In the genomic region with DNA sequence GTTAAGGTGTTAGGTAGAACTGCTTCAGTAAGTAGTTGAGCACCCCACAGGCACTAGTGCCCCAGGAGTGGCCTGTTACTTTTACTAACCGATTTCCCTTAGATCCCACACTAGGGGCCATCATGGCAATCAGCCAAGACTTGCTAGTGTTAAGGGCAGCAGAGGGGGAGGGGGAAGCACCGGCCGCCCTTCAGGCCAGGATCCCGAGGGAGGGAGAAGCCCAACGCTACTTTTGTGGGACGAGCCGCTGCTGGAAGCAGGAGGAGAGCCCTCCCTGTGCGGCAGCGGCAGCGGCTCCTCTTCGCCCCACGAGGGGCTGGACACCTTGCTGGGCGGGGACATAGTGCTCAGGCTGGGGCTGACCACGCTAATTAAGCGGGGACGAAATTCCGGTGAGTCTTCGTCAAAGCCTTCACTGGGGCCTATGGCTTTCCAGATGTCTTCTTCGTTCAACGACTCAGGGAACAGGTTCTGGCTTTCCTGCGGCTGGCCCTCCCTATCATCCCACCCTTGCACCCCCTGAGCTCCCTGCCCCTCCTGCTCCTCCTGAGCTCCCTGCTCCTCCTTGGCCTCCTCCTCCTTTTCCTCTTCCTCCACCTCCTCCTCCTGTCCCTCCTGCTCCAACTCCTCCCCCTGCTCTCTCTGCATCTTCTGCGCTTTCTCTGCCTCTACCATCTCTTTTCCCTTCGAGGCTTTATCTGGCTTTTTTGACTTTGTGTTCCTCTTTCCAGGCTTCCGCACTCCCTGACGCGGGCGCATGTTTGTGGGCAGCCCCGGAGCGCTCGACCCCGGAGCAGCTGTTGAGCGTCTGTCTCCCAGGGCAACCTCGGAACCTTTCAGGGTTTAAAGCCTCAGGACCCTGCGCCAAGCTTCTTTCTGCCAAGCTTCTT, we compare ENCODE assay signal across 8 mouse cellular contexts. TPM values are rescaled to one million over a fixed set of nuclear protein-coding genes. Genes with fewer than 3 reads are reported as not detected.
A peak's percentile ranks its signal among the peaks of the same experiment; 100 is the strongest.
DNase-seq lines count a peak whose midpoint lies in the region; ATAC-seq and TF ChIP-seq lines count a peak whose summit lies in the region.

Gene Erich6, minus strand, starts transcription at position 802 of the 890 bp plus-strand sequence.

- no peak within 1 kb of the TSS for H3K27ac ChIP-seq in cortical plate, adult 2 months (ENCODE audit: insufficient read depth, low read length)
- H3K27ac ChIP-seq in heart, adult 2 months, result no peak within 1 kb of the TSS
- H3K27ac ChIP-seq in kidney, embryonic 14.5 days (ENCODE audit: low read depth, low read length), result no peak within 1 kb of the TSS
- no peak within 1 kb of the TSS for H3K27ac ChIP-seq in liver, embryonic 14.5 days

- H3K9ac ChIP-seq in heart, adult 2 months (ENCODE audit: low read depth, low read length), result no peak within 1 kb of the TSS
- peak within 1 kb of the TSS; percentile 40 for H3K9ac ChIP-seq in kidney, embryonic 14.5 days (ENCODE audit: low read depth, low read length)
- peak within 1 kb of the TSS; percentile 31; the same call in 1 of the 2 replicates for H3K9ac ChIP-seq in liver, embryonic 14.5 days (replicated peaks)

- H3K4me1 ChIP-seq in cortical plate, adult 2 months (ENCODE audit: control insufficient read depth, insufficient read depth, low read length), result peaks cover 2% of the 10 kb centered on the region; the same call in 1 of the 2 replicates
- no peaks in the 10 kb centered on the region; the same call in 1 of the 2 replicates for H3K4me1 ChIP-seq in heart, adult 2 months (ENCODE audit: control insufficient read depth, insufficient read depth, low read length)
- no peaks in the 10 kb centered on the region for H3K4me1 ChIP-seq in kidney, embryonic 14.5 days (ENCODE audit: control insufficient read depth, insufficient read depth, low read length)
- H3K4me1 ChIP-seq in liver, embryonic 14.5 days (replicated peaks; ENCODE audit: control insufficient read depth in 2 of 2, insufficient read depth in 2 of 2, low read length in 1 of 2), result peaks cover 0 to 3% of the 10 kb centered on the region in 2 experiments; a peak in 1 of 4 replicates

- TF ChIP-seq POLR2A in cortical plate, adult 2 months (IDR thresholded peaks at IDR 0.05; ENCODE audit: extremely low read depth, insufficient read depth, low read length), result no peak
- no peak for TF ChIP-seq POLR2A in heart, adult 2 months (IDR thresholded peaks at IDR 0.05; ENCODE audit: insufficient read depth, low read depth, low read length)

- H3K9me3 ChIP-seq in kidney, embryonic 14.5 days (ENCODE audit: control insufficient read depth, low read length), result peaks cover 3% of the 10 kb centered on the region; the same call in 1 of the 2 replicates
- H3K9me3 ChIP-seq in liver, embryonic 14.5 days (ENCODE audit: control insufficient read depth, low read length), result no peaks in the 10 kb centered on the region

- no peak for TF ChIP-seq CTCF in cortical plate, adult 2 months (IDR thresholded peaks at IDR 0.05; ENCODE audit: extremely low read depth, insufficient read depth, low read length)
- TF ChIP-seq CTCF in heart, adult 2 months (IDR thresholded peaks at IDR 0.05), result no peak
- TF ChIP-seq CTCF in liver, embryonic 14.5 days (IDR thresholded peaks at IDR 0.05; ENCODE audit: low read depth), result no peak

- no peaks in the 10 kb centered on the region for H3K27me3 ChIP-seq in heart, adult 2 months (ENCODE audit: control insufficient read depth, insufficient read depth, low read length)
- H3K27me3 ChIP-seq in kidney, embryonic 14.5 days (ENCODE audit: control insufficient read depth, insufficient read depth, low read length), result no peaks in the 10 kb centered on the region
- H3K27me3 ChIP-seq in liver, embryonic 14.5 days (ENCODE audit: control insufficient read depth, insufficient read depth, low read length), result no peaks in the 10 kb centered on the region

- DNase-seq in layer of hippocampus, adult 11-12 months (ENCODE audit: low spot score), result peak; percentile 8
- DNase-seq in layer of hippocampus, adult 8-10 months (ENCODE audit: low spot score in 2 of 2), result no peak
- DNase-seq in heart, adult 2 months, result peak; percentile 32 to 37
- no peak for DNase-seq in liver, embryonic 14.5 days (ENCODE audit: low read depth in 3 of 3, low spot score in 3 of 3)
- peak; percentile 66 for DNase-seq in neural tube, embryonic 10.5 days (ENCODE audit: extremely low spot score, low spot score)
- peak; percentile 22 for DNase-seq in urinary bladder, postnatal 14 days (ENCODE audit: low spot score)

- H3K4me2 ChIP-seq in kidney, embryonic 14.5 days (replicated peaks; ENCODE audit: low read depth, low read length), result peak within 1 kb of the TSS; percentile 71
- H3K4me2 ChIP-seq in liver, embryonic 14.5 days (ENCODE audit: low read depth), result peak within 1 kb of the TSS; percentile 71

- peak within 1 kb of the TSS; percentile 66 for H3K4me3 ChIP-seq in cortical plate, adult 2 months (ENCODE audit: insufficient read depth, low read length)
- H3K4me3 ChIP-seq in heart, adult 2 months, result peak within 1 kb of the TSS; percentile 52
- peak within 1 kb of the TSS; percentile 41 for H3K4me3 ChIP-seq in kidney, embryonic 14.5 days (ENCODE audit: low read length)
- peak within 1 kb of the TSS; percentile 35 to 40 for H3K4me3 ChIP-seq in liver, embryonic 14.5 days (ENCODE audit: insufficient read depth in 1 of 2, low read depth in 2 of 2, low read length in 2 of 2)

- H3K36me3 ChIP-seq in heart, adult 2 months (ENCODE audit: control insufficient read depth, insufficient read depth, low read length), result no peaks in the 10 kb centered on the region
- no peaks in the 10 kb centered on the region for H3K36me3 ChIP-seq in kidney, embryonic 14.5 days (ENCODE audit: control insufficient read depth, insufficient read depth, low read length)
- H3K36me3 ChIP-seq in liver, embryonic 14.5 days (replicated peaks; ENCODE audit: control insufficient read depth, insufficient read depth, low read depth), result no peaks in the 10 kb centered on the region

- H3K79me2 ChIP-seq in heart, adult 2 months (replicated peaks; ENCODE audit: control insufficient read depth, insufficient read depth, low read length), result no peaks in the 10 kb centered on the region

- WGBS in heart, adult 2 months, result 2% methylated on average over 34 of the region's 34 CpGs
- WGBS in kidney, embryonic 14.5 days, result 1% methylated on average over 34 of the region's 34 CpGs
- under 1% methylated on average over 32 of the region's 34 CpGs for WGBS in liver, embryonic 14.5 days (ENCODE audit: insufficient replicate concordance)

- TF ChIP-seq EP300 in heart, adult 2 months (IDR thresholded peaks at IDR 0.05; ENCODE audit: insufficient read depth, low read depth, low read length), result no peak
- TF ChIP-seq EP300 in liver, embryonic 14.5 days (IDR thresholded peaks at IDR 0.05; ENCODE audit: low read depth), result no peak

- ATAC-seq in kidney, embryonic 14.5 days (ENCODE audit: low FRiP score, low TSS enrichment), result peak; percentile 94
- ATAC-seq in liver, embryonic 14.5 days (ENCODE audit: insufficient read depth), result no peak

- intact Hi-C loops in heart, adult 2 months (cut with DNase I), result loop anchor here (5.0 kb wide), 1 partner anchor 829 kb away; no protein-coding TSS in a partner anchor

RNA-seq across cellular contexts. Expression of gene Erich6, which starts in this region (rescaled TPM):
- 1 to 10 TPM in 2 of 4 experiments, under 1 TPM in 2; 0.69 to 2.2 (median 1.0) TPM for total RNA-seq in layer of hippocampus, adult 8-10 months (2022)
- 2.7 and 3.2 TPM in 2 replicates for polyA plus RNA-seq in cortical plate, adult 2 months (2012; rRNA removed)
- not detected for total RNA-seq in heart, adult 2 months (2021)
- 0.10 and 0.12 TPM in 2 replicates for polyA plus RNA-seq in heart, adult 2 months (2012; rRNA removed)
- polyA plus RNA-seq in kidney, embryonic 14.5 days (2014; fragmentation: Nextera tagmentation; extraction: Ambion mirVana), result 0.14 TPM in 1 of 2 replicates, not detected in the other
- polyA plus RNA-seq in liver, embryonic 14.5 days (2012; rRNA removed), result 0.01 TPM in 1 of 2 replicates, not detected in the other
- polyA plus RNA-seq in liver, embryonic 14.5 days (2014; fragmentation: Nextera tagmentation; extraction: Ambion mirVana), result not detected in 2 replicates

Comparison
In these comparisons a context has a peak if more than half of its experiments do, and no peak if none do; other contexts are left out.
1. DNase-seq: peak in layer of hippocampus, adult 11-12 months (single experiment), neural tube, embryonic 10.5 days (single experiment) and urinary bladder, postnatal 14 days (single experiment); none in layer of hippocampus, adult 8-10 months (0 of 2) and liver, embryonic 14.5 days (0 of 3).
2. Peak in DNase-seq and H3K4me3 ChIP-seq in heart, adult 2 months; RNA of the gene not detected or under 1 TPM.
3. Peak in ATAC-seq, H3K4me3 ChIP-seq, H3K9ac ChIP-seq and H3K4me2 ChIP-seq in kidney, embryonic 14.5 days; RNA of the gene not detected or under 1 TPM.
4. Peak in every context shown above with its lines, with median percentiles within 50 percentile points of each other: H3K4me3 ChIP-seq.